Mouse (Mus musculus) limb, embryonic 14.5 days (tissue): ENCODE results near the gene Dennd2d. TPM values are rescaled to one million over a fixed set of nuclear protein-coding genes. Genes with fewer than 3 reads are reported as not detected.

ENCODE experiments used
- ATAC-seq: fragments of 200-750 bp; cut with Nextera tagmentation; 2 replicates; pipeline ENCODE4 v1.8.0; 2017; ENCODE audit warnings: low read depth, moderate number of reproducible peaks, moderate TSS enrichment; ENCODE audit not compliant: low FRiP score
- DNase-seq: peaks from one replicate; pipeline ENCODE4 v3.0.0-alpha.2; 2015; ENCODE audit warnings: low spot score
- H3K27ac ChIP-seq: fragments of 300-500 bp; sonication (generic); replicated peaks from 2 replicates; pipeline ENCODE4 v1.5.1; 2014; ENCODE audit warnings: low read depth, mild to moderate bottlenecking, low read length, moderate library complexity, mixed read lengths
- H3K27me3 ChIP-seq: fragments of 300-500 bp; sonication (generic); 2 replicates; pipeline ENCODE4 v1.6.1; 2014; ENCODE audit warnings: low read length, mixed read lengths; ENCODE audit not compliant: control insufficient read depth, insufficient read depth
- H3K36me3 ChIP-seq: fragments of 300-500 bp; sonication (generic); 2 replicates; pipeline ENCODE4 v1.6.1; 2014; ENCODE audit warnings: mild to moderate bottlenecking, low read length, moderate library complexity, mixed read lengths; ENCODE audit not compliant: control insufficient read depth, insufficient read depth
- H3K4me1 ChIP-seq: fragments of 300-500 bp; sonication (generic); 2 replicates; pipeline ENCODE4 v1.6.1; 2014; ENCODE audit warnings: antibody characterized with exemption, low read length, mixed read lengths; ENCODE audit not compliant: control insufficient read depth, insufficient read depth
- H3K4me2 ChIP-seq: fragments of 300-500 bp; sonication (generic); replicated peaks from 2 replicates; pipeline ENCODE4 v1.6.1; 2014; ENCODE audit warnings: low read depth, mild to moderate bottlenecking, low read length, moderate library complexity; ENCODE audit not compliant: severe bottlenecking
- H3K4me3 ChIP-seq: fragments of 300-500 bp; sonication (generic); replicated peaks from 2 replicates; pipeline ENCODE4 v1.5.1; 2014; ENCODE audit warnings: low read length
- H3K9ac ChIP-seq: fragments of 300-500 bp; sonication (generic); 2 replicates; pipeline ENCODE4 v1.6.1; 2014; ENCODE audit warnings: mild to moderate bottlenecking, low read depth, low read length, moderate library complexity; ENCODE audit not compliant: severe bottlenecking
- H3K9me3 ChIP-seq: fragments of 300-500 bp; sonication (generic); 2 replicates; pipeline ENCODE4 v1.6.1; 2016; ENCODE audit warnings: low read length; ENCODE audit not compliant: control insufficient read depth
- POLR2A ChIP-seq: fragments of 200-500 bp; IDR thresholded peaks from 2 replicates; pipeline ENCODE4 v1.8.0; 2012; ENCODE audit warnings: inconsistent platforms, mild to moderate bottlenecking, moderate library complexity, borderline replicate concordance; ENCODE audit not compliant: insufficient read depth, insufficient read length; ENCODE audit errors: extremely low read depth
- WGBS: fragments of 180-500 bp; shearing (Covaris S2); extraction: QIAGEN DNeasy Blood & Tissue Kit; methylation state at CpG from one replicate; pipeline ENCODE4 v1.1.7; 2014; 5-methylcytosine and 5-hydroxymethylcytosine counted together
- polyA plus RNA-seq, 2 experiments: library from polyadenylated mRNA; depleted of rRNA in 1 of 2; stranded (reverse) in 1 of 2; unstranded in 1 of 2; fragments of >200 nt; fragmentation: Nextera tagmentation in 1 of 2; extraction: Ambion mirVana in 1 of 2; gene quantifications; 2 replicates each; pipeline versions ENCODE4 v1.2.1 to v1.2.3; 2012 to 2014

The Dennd2d gene
- polyA plus RNA-seq, 2 experiments = 3.5 to 5.9 TPM

DNA sequence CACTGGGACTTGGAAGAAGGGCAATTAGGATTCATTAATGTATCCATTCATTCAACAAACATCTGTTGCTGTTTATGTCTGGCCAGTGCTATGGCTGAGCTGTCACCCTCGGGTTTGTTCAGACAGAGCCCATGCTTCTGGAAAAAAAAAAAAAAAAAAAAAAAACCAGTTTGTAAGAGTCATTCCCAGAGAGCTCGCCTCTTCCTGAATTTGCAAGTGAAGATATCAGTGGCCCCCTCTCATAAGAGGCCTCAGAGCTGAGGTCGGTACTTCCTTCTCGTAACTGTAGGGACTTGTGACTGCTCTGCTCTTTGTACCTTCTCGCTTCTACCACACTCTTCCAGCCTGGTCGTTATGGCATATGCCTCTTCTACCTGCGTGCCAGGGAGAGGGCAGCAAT is 1.1 kb downstream of the Dennd2d start:
- no peak for TF ChIP-seq POLR2A
- peak overlapping the region; percentile 90; the same call in 1 of the 2 replicates for H3K4me2 ChIP-seq

DNA sequence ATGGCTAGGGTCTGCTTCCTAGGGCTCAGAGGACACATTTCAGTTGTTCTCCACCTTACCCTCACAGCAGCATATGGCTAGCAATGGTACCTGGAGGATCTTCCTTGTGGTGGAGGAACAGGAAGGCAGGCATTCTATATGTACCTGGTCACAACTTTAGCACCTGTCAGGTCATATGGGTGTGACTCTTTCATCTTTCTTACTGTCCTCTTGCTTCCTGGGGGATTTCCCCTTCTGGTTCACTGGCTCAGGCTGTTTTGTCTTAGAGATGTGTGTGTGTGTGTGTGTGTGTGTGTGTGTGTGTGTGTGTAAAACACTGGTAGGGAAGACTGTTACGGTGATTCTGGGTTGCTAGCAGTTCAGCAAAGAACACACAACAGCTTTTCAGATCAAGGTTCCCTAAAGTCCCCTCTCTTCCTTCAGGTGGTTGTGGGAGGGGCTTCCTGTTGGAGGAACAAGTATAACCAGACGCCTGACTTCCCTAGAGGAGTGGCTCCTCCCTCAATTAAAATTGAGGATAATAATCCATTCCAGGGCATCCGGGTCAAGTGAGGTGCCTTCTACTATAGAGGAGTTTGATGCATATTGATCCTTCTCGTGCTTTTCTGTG is 1.7 kb downstream of the Dennd2d start:
- 0 out of 2 replicates have a peak, but pooled peaks cover 6% of the 10 kb centered on the region for H3K27me3 ChIP-seq
- H3K4me1 ChIP-seq = no peaks in the 10 kb centered on the region
- H3K36me3 ChIP-seq = no peaks in the 10 kb centered on the region
- no peak overlapping the region for H3K4me2 ChIP-seq
- ATAC-seq = no peak
- H3K9me3 ChIP-seq = no peaks in the 10 kb centered on the region
- no peak overlapping the region for H3K9ac ChIP-seq
- H3K4me3 ChIP-seq = no peak overlapping the region
- no peak for DNase-seq
- H3K27ac ChIP-seq = no peak overlapping the region
- WGBS = 55% methylated on average over 4 of the region's 4 CpGs
- no peak for TF ChIP-seq POLR2A

More for the DNA sequence above, 1.1 kb downstream of the Dennd2d start:
- DNase-seq = no peak
- H3K4me1 ChIP-seq = no peaks in the 10 kb centered on the region
- H3K27me3 ChIP-seq = 0 out of 2 replicates have a peak, but pooled peaks cover 6% of the 10 kb centered on the region
- 53% methylated on average over 7 of the region's 7 CpGs for WGBS
- no peaks in the 10 kb centered on the region for H3K9me3 ChIP-seq
- no peaks in the 10 kb centered on the region for H3K36me3 ChIP-seq
- no peak for ATAC-seq
- no peak overlapping the region for H3K4me3 ChIP-seq
- H3K27ac ChIP-seq = no peak overlapping the region
- H3K9ac ChIP-seq = no peak overlapping the region

DNA sequence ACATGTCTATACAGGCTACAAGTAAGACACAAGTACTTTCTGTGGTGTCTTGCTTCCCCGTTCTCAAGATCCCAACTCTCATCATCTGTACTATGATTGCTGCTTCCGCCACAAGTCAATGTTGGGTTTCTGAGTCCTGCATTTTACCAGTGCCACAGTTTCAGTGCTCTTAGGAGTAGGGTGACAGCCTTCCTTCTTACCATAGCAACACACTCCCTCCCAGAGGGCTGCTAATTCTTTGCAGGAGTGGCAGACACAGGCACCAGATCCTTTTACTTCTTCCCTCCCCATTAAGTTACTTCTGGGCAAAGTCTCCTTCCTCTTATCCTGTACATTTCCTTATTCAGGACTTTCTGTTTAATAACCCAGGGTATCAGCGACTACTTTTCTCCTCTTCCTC is 2.7 kb downstream of the Dennd2d start:
- H3K4me2 ChIP-seq = no peak overlapping the region
- H3K27ac ChIP-seq = no peak overlapping the region
- H3K4me1 ChIP-seq = no peaks in the 10 kb centered on the region
- DNase-seq (no peak), ATAC-seq (no peak)
- H3K36me3 ChIP-seq = no peaks in the 10 kb centered on the region
- no peak overlapping the region for H3K4me3 ChIP-seq
- 84% methylated on average over 3 of the region's 3 CpGs for WGBS
- H3K9ac ChIP-seq = no peak overlapping the region
- no peak for TF ChIP-seq POLR2A
- H3K9me3 ChIP-seq = no peaks in the 10 kb centered on the region
- H3K27me3 ChIP-seq = 0 out of 2 replicates have a peak, but pooled peaks cover 6% of the 10 kb centered on the region

DNA sequence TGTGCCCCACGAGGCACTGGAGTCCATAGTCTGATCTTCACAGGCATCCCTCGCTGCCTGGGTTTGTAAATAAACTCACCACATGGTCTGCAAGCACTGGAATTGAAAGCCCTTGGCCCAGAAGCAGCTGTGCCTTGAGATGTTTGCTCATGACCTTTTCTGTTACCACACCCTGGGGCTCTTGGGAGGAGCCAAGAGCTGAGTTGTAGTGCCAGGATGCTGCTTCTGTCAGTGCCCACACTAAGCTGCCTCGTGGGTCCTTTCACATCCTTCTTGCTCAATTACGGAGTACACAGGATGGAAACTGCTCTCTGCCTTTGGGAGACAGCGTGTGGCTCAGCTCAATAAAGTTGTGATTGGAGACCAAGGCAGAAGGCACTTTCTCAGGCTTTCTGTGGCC is 3.6 kb downstream of the Dennd2d start:
- Histone ChIP-seq H3K27ac (no peak overlapping the region), H3K36me3 (no peaks in the 10 kb centered on the region), H3K4me1 (no peaks in the 10 kb centered on the region), H3K9ac (no peak overlapping the region), H3K9me3 (no peaks in the 10 kb centered on the region), H3K27me3 (0 out of 2 replicates have a peak, but pooled peaks cover 6% of the 10 kb centered on the region), H3K4me2 (no peak overlapping the region), H3K4me3 (no peak overlapping the region)
- 84% methylated on average over 5 of the region's 5 CpGs for WGBS
- DNase-seq (no peak), ATAC-seq (no peak)
- TF ChIP-seq POLR2A = no peak

DNA sequence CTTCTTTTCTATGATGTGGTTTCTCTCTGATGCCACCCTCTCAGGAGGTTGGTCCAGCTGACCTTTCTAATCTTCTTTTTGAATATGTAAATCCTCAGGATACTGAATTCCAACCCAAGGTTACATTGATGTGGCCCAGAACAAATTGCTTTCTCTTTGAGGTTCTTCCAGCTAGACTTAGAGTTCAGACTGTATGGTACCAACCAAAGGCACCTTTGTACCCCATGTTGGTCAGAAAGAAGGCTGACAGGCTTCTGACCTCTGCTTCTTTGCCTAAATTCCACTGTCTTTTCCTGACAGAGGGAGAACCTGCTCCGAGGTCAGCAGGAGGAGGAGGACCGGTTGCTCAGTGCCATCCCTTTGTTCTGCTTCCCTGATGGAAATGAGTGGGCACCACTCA is 5.3 kb downstream of the Dennd2d start:
- ATAC-seq (no peak), DNase-seq (no peak)
- Histone ChIP-seq H3K36me3 (no peaks in the 10 kb centered on the region), H3K9ac (no peak overlapping the region), H3K4me1 (no peaks in the 10 kb centered on the region), H3K9me3 (no peaks in the 10 kb centered on the region), H3K27ac (no peak overlapping the region), H3K4me3 (no peak overlapping the region), H3K27me3 (0 out of 2 replicates have a peak, but pooled peaks cover 1% of the 10 kb centered on the region), H3K4me2 (no peak overlapping the region)
- WGBS = 79% methylated on average over 2 of the region's 2 CpGs
- no peak for TF ChIP-seq POLR2A
